Mouse (Mus musculus) MEL (cell line): ENCODE results near the gene Hnrnpu. TPM values are rescaled to one million over a fixed set of nuclear protein-coding genes. Genes with fewer than 3 reads are reported as not detected.

Experiments used
- DNase-seq: peaks from one replicate; pipeline ENCODE4 v3.0.0; 2011; ENCODE audit warnings: low read depth, low spot score
- H3K27ac ChIP-seq: 2 replicates; pipeline ENCODE4 v1.5.1; 2012; ENCODE audit warnings: low read depth, mild to moderate bottlenecking, control low read depth, low read length, moderate library complexity; ENCODE audit not compliant: control insufficient read depth
- H3K27me3 ChIP-seq, 2 experiments: fragments of 150-350 bp in 1 of 2; sonication (generic) in 1 of 2; 2 replicates each; pipeline ENCODE4 v1.6.1; 2012; ENCODE audit warnings: low read length in 2 of 2, mild to moderate bottlenecking in 2 of 2, improper control_type of control experiment in 1 of 2, moderate library complexity in 1 of 2; ENCODE audit not compliant: insufficient read depth in 2 of 2, control insufficient read depth in 1 of 2
- H3K36me3 ChIP-seq, 2 experiments: 2 replicates each; pipeline ENCODE4 v1.6.1; 2012 to 2014; ENCODE audit warnings: low read length in 2 of 2, improper control_type of control experiment in 1 of 2, inconsistent platforms in 1 of 2, mild to moderate bottlenecking in 1 of 2; ENCODE audit not compliant: insufficient read depth in 2 of 2, control insufficient read depth in 1 of 2
- H3K4me1 ChIP-seq, 2 experiments: fragments of 150-350 bp in 1 of 2; sonication (generic) in 1 of 2; 2 replicates each; pipeline ENCODE4 v1.6.1; 2012; ENCODE audit warnings: low read length in 2 of 2, improper control_type of control experiment in 1 of 2, mild to moderate bottlenecking in 1 of 2; ENCODE audit not compliant: insufficient read depth in 2 of 2, control insufficient read depth in 1 of 2
- H3K4me3 ChIP-seq, 2 experiments: fragments of 150-350 bp in 1 of 2; sonication (generic) in 1 of 2; 2 replicates each; pipeline ENCODE4 v1.5.1; 2012; ENCODE audit warnings: low read depth in 2 of 2, low read length in 2 of 2, mild to moderate bottlenecking in 2 of 2, moderate library complexity in 2 of 2, control low read depth in 1 of 2, improper control_type of control experiment in 1 of 2; ENCODE audit not compliant: control insufficient read depth in 1 of 2, insufficient read depth in 1 of 2
- H3K79me2 ChIP-seq: 2 replicates; pipeline ENCODE4 v1.6.1; 2012; ENCODE audit warnings: mild to moderate bottlenecking, low read length, moderate library complexity; ENCODE audit not compliant: control insufficient read depth, poor library complexity, insufficient read depth
- H3K9ac ChIP-seq: 2 replicates; pipeline ENCODE4 v1.6.1; 2012; ENCODE audit warnings: low read depth, mild to moderate bottlenecking, control low read depth, low read length, moderate library complexity; ENCODE audit not compliant: control insufficient read depth, poor library complexity, severe bottlenecking
- H3K9me3 ChIP-seq: fragments of 150-350 bp; sonication (generic); replicated peaks from 2 replicates; pipeline ENCODE4 v1.6.1; 2012; ENCODE audit warnings: mild to moderate bottlenecking, low read length, improper control_type of control experiment, moderate library complexity; ENCODE audit not compliant: insufficient read depth
- CHD1 ChIP-seq: IDR thresholded peaks from 2 replicates; pipeline ENCODE4 v1.6.1; 2012; ENCODE audit warnings: low read depth, mild to moderate bottlenecking, inconsistent platforms, low read length, improper control_type of control experiment
- CTCF ChIP-seq, 3 experiments: IDR thresholded peaks in 2 of 3; conservative IDR thresholded peaks in 1 of 3; 2 replicates each; pipeline ENCODE4 v1.5.1; 2011 to 2012; ENCODE audit warnings: low read length in 3 of 3, low read depth in 2 of 3, mild to moderate bottlenecking in 2 of 3, improper control_type of control experiment in 1 of 3, inconsistent platforms in 1 of 3, mixed read lengths in 1 of 3, moderate library complexity in 1 of 3; ENCODE audit not compliant: control insufficient read depth in 1 of 3, insufficient read depth in 1 of 3, poor library complexity in 1 of 3, severe bottlenecking in 1 of 3
- EP300 ChIP-seq, 2 experiments: IDR thresholded peaks; 2 replicates each; pipeline ENCODE4 v1.6.1; 2011; ENCODE audit warnings: improper control_type of control experiment in 2 of 2, low read length in 2 of 2, low read depth in 1 of 2, mild to moderate bottlenecking in 1 of 2
- MAFK ChIP-seq: IDR thresholded peaks from 2 replicates; pipeline ENCODE4 v1.6.1; 2011; ENCODE audit warnings: low read depth, mild to moderate bottlenecking, low read length, improper control_type of control experiment, borderline replicate concordance
- MAX ChIP-seq: IDR thresholded peaks from 2 replicates; pipeline ENCODE4 v1.6.1; 2011; ENCODE audit warnings: low read length, improper control_type of control experiment
- MAZ ChIP-seq: IDR thresholded peaks from 2 replicates; pipeline ENCODE4 v1.6.1; 2012; ENCODE audit warnings: low read depth, mild to moderate bottlenecking, inconsistent platforms, low read length, improper control_type of control experiment
- MEF2A ChIP-seq: IDR thresholded peaks from 2 replicates; pipeline ENCODE4 v1.6.1; 2014; ENCODE audit warnings: low read depth, mild to moderate bottlenecking, inconsistent platforms, low read length, improper control_type of control experiment; ENCODE audit not compliant: poor library complexity, insufficient replicate concordance, severe bottlenecking; ENCODE audit errors: extremely low read depth
- MYB ChIP-seq: IDR thresholded peaks from 2 replicates; pipeline ENCODE4 v1.6.1; 2011; ENCODE audit warnings: mild to moderate bottlenecking, low read depth, low read length, improper control_type of control experiment
- MYC ChIP-seq: IDR thresholded peaks from 2 replicates; pipeline ENCODE4 v1.6.1; 2011; ENCODE audit warnings: low read depth, mild to moderate bottlenecking, low read length, improper control_type of control experiment, moderate library complexity
- NELFE ChIP-seq: IDR thresholded peaks from 2 replicates; pipeline ENCODE4 v1.6.1; 2011; ENCODE audit warnings: low read depth, low read length, improper control_type of control experiment
- NRF1 ChIP-seq: IDR thresholded peaks from 2 replicates; pipeline ENCODE4 v1.6.1; 2014; ENCODE audit warnings: low read depth, mild to moderate bottlenecking, inconsistent platforms, low read length, improper control_type of control experiment, moderate library complexity; ENCODE audit not compliant: poor library complexity, insufficient read depth, severe bottlenecking
- POLR2AphosphoS2 ChIP-seq: IDR thresholded peaks from 2 replicates; pipeline ENCODE4 v1.6.1; 2011; ENCODE audit warnings: low read length, improper control_type of control experiment
- POLR2AphosphoS5 ChIP-seq: IDR thresholded peaks from 2 replicates; pipeline ENCODE4 v1.6.1; 2012; ENCODE audit warnings: low read depth, borderline replicate concordance, mild to moderate bottlenecking, inconsistent platforms, low read length, moderate library complexity, mixed read lengths
- RAD21 ChIP-seq: IDR thresholded peaks from 2 replicates; pipeline ENCODE4 v1.6.1; 2011; ENCODE audit warnings: mild to moderate bottlenecking, low read depth, low read length, improper control_type of control experiment
- RCOR1 ChIP-seq: IDR thresholded peaks from 2 replicates; pipeline ENCODE4 v1.6.1; 2012; ENCODE audit warnings: low read depth, mild to moderate bottlenecking, inconsistent platforms, low read length, improper control_type of control experiment
- SIN3A ChIP-seq: IDR thresholded peaks from 2 replicates; pipeline ENCODE4 v1.6.1; 2012; ENCODE audit warnings: low read length, improper control_type of control experiment, inconsistent platforms
- SMC3 ChIP-seq: IDR thresholded peaks from 2 replicates; pipeline ENCODE4 v1.6.1; 2011; ENCODE audit warnings: low read depth, low read length, improper control_type of control experiment
- TAL1 ChIP-seq: IDR thresholded peaks from 2 replicates; pipeline ENCODE4 v1.6.1; 2012; ENCODE audit warnings: mild to moderate bottlenecking, inconsistent platforms, low read length, moderate library complexity, mixed read lengths
- TBP ChIP-seq: IDR thresholded peaks from 2 replicates; pipeline ENCODE4 v1.8.0; 2011; ENCODE audit warnings: low read depth, low read length, improper control_type of control experiment
- USF1 ChIP-seq: IDR thresholded peaks from 2 replicates; pipeline ENCODE4 v1.6.1; 2014; ENCODE audit warnings: low read depth, mild to moderate bottlenecking, inconsistent platforms, low read length, improper control_type of control experiment, moderate library complexity
- ZC3H11A ChIP-seq: IDR thresholded peaks from 2 replicates; pipeline ENCODE4 v1.6.1; 2012; ENCODE audit warnings: low read depth, mild to moderate bottlenecking, inconsistent platforms, low read length, improper control_type of control experiment
- ZKSCAN1 ChIP-seq: IDR thresholded peaks from 2 replicates; pipeline ENCODE4 v1.6.1; 2012; ENCODE audit warnings: low read depth, mild to moderate bottlenecking, inconsistent platforms, low read length, improper control_type of control experiment, moderate library complexity
- ZMIZ1 ChIP-seq: IDR thresholded peaks from 2 replicates; pipeline ENCODE4 v1.6.1; 2012; ENCODE audit warnings: low read depth, mild to moderate bottlenecking, inconsistent platforms, low read length, improper control_type of control experiment, moderate library complexity
- polyA plus RNA-seq, 2 experiments: library from polyadenylated mRNA; stranded (reverse) in 1 of 2; unstranded in 1 of 2; fragments of >175 nt in 1 of 2; fragments of >200 nt in 1 of 2; gene quantifications; 2 replicates each; pipeline versions ENCODE4 v1.2.1 to v1.2.4; 2012; ENCODE audit warnings: low replicate concordance in 2 of 2, low read depth in 1 of 2; ENCODE audit not compliant: insufficient read length in 2 of 2, insufficient read depth in 1 of 2, missing spikeins in 1 of 2
- total RNA-seq: library from RNA; depleted of rRNA; stranded (reverse); fragments of 300-350 nt; gene quantifications from 2 replicates; pipeline ENCODE4 v1.2.3, GENCODE M21; 2012

Gene Hnrnpu
- total and polyA plus RNA-seq, 3 experiments, result 373 to 2,754 (median 789) TPM

- H3K4me3 ChIP-seq, result no peak overlapping the region
- H3K27me3 ChIP-seq, result no peaks in the 10 kb centered on the region
- no peaks in the 10 kb centered on the region for H3K36me3 ChIP-seq
- H3K27ac ChIP-seq, result no peak overlapping the region
- TF ChIP-seq MYC (no peak), POLR2AphosphoS5 (no peak), CTCF (IDR thresholded peaks at IDR 0.05 in 2 of 3, conservative IDR thresholded peaks at IDR 0.05 in 1 of 3; ENCODE audit: control insufficient read depth in 1 of 3, insufficient read depth in 1 of 3, low read depth in 2 of 3, low read length in 3 of 3, poor library complexity in 1 of 3, severe bottlenecking in 1 of 3) (no peak), MAX (no peak), POLR2AphosphoS2 (no peak), ZKSCAN1 (no peak), SMC3 (no peak), MYB (no peak), MAZ (no peak), SIN3A (no peak), ZC3H11A (no peak), CHD1 (no peak), USF1 (no peak), TAL1 (no peak), RCOR1 (no peak), EP300 (IDR thresholded peaks at IDR 0.05; ENCODE audit: low read depth in 1 of 2, low read length in 2 of 2) (no peak), MEF2A (no peak), RAD21 (no peak), TBP (no peak), MAFK (no peak)
- H3K9me3 ChIP-seq, result no peaks in the 10 kb centered on the region
- H3K79me2 ChIP-seq, result no peaks in the 10 kb centered on the region
- no peak for DNase-seq
- no peak overlapping the region for H3K9ac ChIP-seq
- no peaks in the 10 kb centered on the region for H3K4me1 ChIP-seq
These were observed 43.5 kb downstream of the Hnrnpu start for GRCm38 (mm10) chr1:178294051-178294450.

- H3K27ac ChIP-seq, result no peak overlapping the region
- no peaks in the 10 kb centered on the region for H3K9me3 ChIP-seq
- no peak for DNase-seq
- TF ChIP-seq NELFE, result no peak
- TF ChIP-seq MAZ, result no peak
- TF ChIP-seq MYC, result no peak
- TF ChIP-seq NRF1, result no peak
- TF ChIP-seq TAL1, result no peak
- no peak for TF ChIP-seq ZMIZ1
- no peak overlapping the region for H3K4me3 ChIP-seq
- H3K79me2 ChIP-seq, result no peaks in the 10 kb centered on the region
- H3K9ac ChIP-seq, result no peak overlapping the region
- no peaks in the 10 kb centered on the region for H3K27me3 ChIP-seq
- H3K36me3 ChIP-seq, result no peaks in the 10 kb centered on the region
- no peaks in the 10 kb centered on the region for H3K4me1 ChIP-seq
These were observed 45.9 kb downstream of the Hnrnpu start for GRCm38 (mm10) chr1:178291716-178292115.
